Mouse (Mus musculus) liver, postnatal 0 days (tissue): ENCODE results near the gene Mia3. TPM values are rescaled to one million over a fixed set of nuclear protein-coding genes. Genes with fewer than 3 reads are reported as not detected.
"Not testable (repeated sequence)": the region's sequence is repeated elsewhere in the genome, so short reads cannot be mapped to it uniquely, and the experiment has no call there.

Experiments used
- ATAC-seq: fragments of 200-750 bp; cut with Nextera tagmentation; 2 replicates; pipeline ENCODE4 v1.8.0; 2017; ENCODE audit warnings: mild to moderate bottlenecking, moderate library complexity
- DNase-seq: peaks from one replicate; pipeline ENCODE4 v3.0.0-alpha.2; 2016
- H3K27ac ChIP-seq: fragments of 300-500 bp; sonication (generic); 2 replicates; pipeline ENCODE4 v1.5.1; 2014; ENCODE audit warnings: antibody characterized with exemption, moderate library complexity, mild to moderate bottlenecking, low read depth
- H3K27me3 ChIP-seq: fragments of 300-500 bp; sonication (generic); 2 replicates; pipeline ENCODE4 v1.6.1; 2014; ENCODE audit warnings: low read length, control low read depth, mixed read lengths; ENCODE audit not compliant: insufficient read depth
- H3K36me3 ChIP-seq: fragments of 300-500 bp; sonication (generic); replicated peaks from 2 replicates; pipeline ENCODE4 v1.6.1; 2014; ENCODE audit warnings: mild to moderate bottlenecking, control low read depth, low read length, moderate library complexity, mixed read lengths; ENCODE audit not compliant: insufficient read depth
- H3K4me1 ChIP-seq: fragments of 300-500 bp; sonication (generic); 2 replicates; pipeline ENCODE4 v1.6.1; 2014; ENCODE audit warnings: antibody characterized with exemption, mild to moderate bottlenecking, control low read depth; ENCODE audit not compliant: insufficient read depth
- H3K4me2 ChIP-seq: fragments of 300-500 bp; sonication (generic); 2 replicates; pipeline ENCODE4 v1.6.1; 2014; ENCODE audit warnings: low read depth, mild to moderate bottlenecking, low read length, moderate library complexity, mixed read lengths
- H3K4me3 ChIP-seq: fragments of 300-500 bp; sonication (generic); 2 replicates; pipeline ENCODE4 v1.5.1; 2014; ENCODE audit warnings: low read depth, low read length
- H3K9ac ChIP-seq: fragments of 300-500 bp; sonication (generic); replicated peaks from 2 replicates; pipeline ENCODE4 v1.6.1; 2014; ENCODE audit warnings: mild to moderate bottlenecking, moderate library complexity
- H3K9me3 ChIP-seq: fragments of 300-500 bp; sonication (generic); 2 replicates; pipeline ENCODE4 v1.6.1; 2016; ENCODE audit warnings: mild to moderate bottlenecking, control low read depth, low read length, mixed read lengths
- CTCF ChIP-seq: sonication (generic); IDR thresholded peaks from 2 replicates; pipeline ENCODE4 v1.5.1; 2016; ENCODE audit warnings: antibody characterized with exemption, low read depth
- EP300 ChIP-seq: IDR thresholded peaks from 2 replicates; pipeline ENCODE4 v1.6.1; 2016; ENCODE audit warnings: antibody characterized with exemption, low read depth, mild to moderate bottlenecking
- WGBS: fragments of 180-500 bp; shearing (Covaris S2); extraction: QIAGEN DNeasy Blood & Tissue Kit; methylation state at CpG from one replicate; pipeline ENCODE4 v1.1.7; 2014; ENCODE audit not compliant: insufficient replicate concordance; 5-methylcytosine and 5-hydroxymethylcytosine counted together
- polyA plus RNA-seq: library from polyadenylated mRNA; unstranded; fragments of >200 nt; fragmentation: Nextera tagmentation; extraction: Ambion mirVana; gene quantifications from 2 replicates; pipeline ENCODE4 v1.2.1, GENCODE M21; 2015

Gene Mia3
- polyA plus RNA-seq, 1 experiment from 2014 or later, result 30.0 TPM

- TF ChIP-seq CTCF (no peak), EP300 (no peak)
- Histone ChIP-seq H3K4me1 (no peaks in the 10 kb centered on the region; the same call in 1 of the 2 replicates), H3K27me3 (no peaks in the 10 kb centered on the region), H3K9ac (no peak overlapping the region), H3K36me3 (no peaks in the 10 kb centered on the region), H3K9me3 (no peaks in the 10 kb centered on the region), H3K27ac (no peak overlapping the region), H3K4me2 (no peak overlapping the region), H3K4me3 (no peak overlapping the region)
- no peak for DNase-seq
- no peak for ATAC-seq
- 75% methylated on average over 2 of the region's 2 CpGs for WGBS
Observed at GRCm38 (mm10) chr1:183382621-183383020, 13.3 kb upstream of the Mia3 start.

- Histone ChIP-seq H3K27me3 (no peaks in the 10 kb centered on the region), H3K27ac (no peak overlapping the region), H3K4me1 (no peaks in the 10 kb centered on the region; the same call in 1 of the 2 replicates), H3K9ac (no peak overlapping the region), H3K4me2 (no peak overlapping the region), H3K9me3 (no peaks in the 10 kb centered on the region), H3K4me3 (no peak overlapping the region), H3K36me3 (no peaks in the 10 kb centered on the region)
- DNase-seq (no peak), ATAC-seq (no peak)
- no peak for TF ChIP-seq EP300
- no peak for TF ChIP-seq CTCF
- WGBS, result 63% methylated on average over 5 of the region's 5 CpGs
Observed at GRCm38 (mm10) chr1:183381816-183382215, 12.5 kb upstream of the Mia3 start.

- ATAC-seq, DNase-seq, H3K9me3 ChIP-seq, H3K27me3 ChIP-seq, H3K9ac ChIP-seq, H3K4me1 ChIP-seq, H3K27ac ChIP-seq, H3K4me2 ChIP-seq, H3K4me3 ChIP-seq, H3K36me3 ChIP-seq: not testable (repeated sequence)
- WGBS, result 84% methylated on average over 3 of the region's 3 CpGs
Observed at GRCm38 (mm10) chr1:183379376-183379775, 10.0 kb upstream of the Mia3 start.

GRCm38 (mm10) chr1:183378321-183378941, 9.1 kb upstream of the Mia3 start:
- H3K9me3 ChIP-seq, result peaks cover 5% of the 10 kb centered on the region
- peak; percentile 20 for DNase-seq
- peak overlapping the region; percentile 26 for H3K27ac ChIP-seq
- H3K36me3 ChIP-seq, result no peaks in the 10 kb centered on the region
- no peaks in the 10 kb centered on the region for H3K27me3 ChIP-seq
- no peak for TF ChIP-seq CTCF
- TF ChIP-seq EP300, result no peak
- 0 out of 2 replicates have a peak overlapping the region, but pooled peaks have one; percentile 7 for H3K4me2 ChIP-seq
- WGBS, result 45% methylated on average over 10 of the region's 10 CpGs
- H3K4me3 ChIP-seq, result no peak overlapping the region
- H3K9ac ChIP-seq, result no peak overlapping the region
- H3K4me1 ChIP-seq, result no peaks in the 10 kb centered on the region; the same call in 1 of the 2 replicates
- peak; percentile 91 for ATAC-seq

GRCm38 (mm10) chr1:183377045-183377444, 7.7 kb upstream of the Mia3 start:
- Histone ChIP-seq H3K4me2 (no peak overlapping the region), H3K27ac (no peak overlapping the region), H3K9ac (no peak overlapping the region), H3K4me1 (no peaks in the 10 kb centered on the region; the same call in 1 of the 2 replicates), H3K36me3 (no peaks in the 10 kb centered on the region), H3K27me3 (no peaks in the 10 kb centered on the region), H3K9me3 (peaks cover 5% of the 10 kb centered on the region), H3K4me3 (no peak overlapping the region)
- WGBS, result 60% methylated on average over 4 of the region's 4 CpGs
- no peak for TF ChIP-seq EP300
- TF ChIP-seq CTCF, result no peak
- DNase-seq (no peak), ATAC-seq (no peak)

GRCm38 (mm10) chr1:183374728-183375127, 5.4 kb upstream of the Mia3 start:
- no peak overlapping the region for H3K27ac ChIP-seq
- no peaks in the 10 kb centered on the region for H3K27me3 ChIP-seq
- H3K4me2 ChIP-seq, result no peak overlapping the region
- 78% methylated on average over 5 of the region's 5 CpGs for WGBS
- H3K4me3 ChIP-seq, result no peak overlapping the region
- no peaks in the 10 kb centered on the region for H3K36me3 ChIP-seq
- ATAC-seq (no peak), DNase-seq (no peak)
- H3K9me3 ChIP-seq, result peaks cover 5% of the 10 kb centered on the region
- peaks cover 7% of the 10 kb centered on the region for H3K4me1 ChIP-seq
- no peak for TF ChIP-seq EP300
- no peak for TF ChIP-seq CTCF
- no peak overlapping the region for H3K9ac ChIP-seq
